Mouse (Mus musculus) bone marrow, adult 2 months (tissue): Measurements from ENCODE around the gene Smarca1. TPM values are rescaled to one million over a fixed set of nuclear protein-coding genes. Genes with fewer than 3 reads are reported as not detected.
A peak's percentile ranks its signal among the peaks of the same experiment; 100 is the strongest.

Source experiments
- H3K27ac ChIP-seq: fragments of 200-500 bp; 2 replicates; pipeline ENCODE4 v1.5.1; 2012; ENCODE audit warnings: low read depth, mild to moderate bottlenecking, control low read depth, inconsistent platforms, low read length; ENCODE audit not compliant: control insufficient read depth, poor library complexity, insufficient read depth
- H3K4me1 ChIP-seq: fragments of 200-500 bp; 2 replicates; pipeline ENCODE4 v1.6.1; 2011; ENCODE audit warnings: low read length; ENCODE audit not compliant: control insufficient read depth, insufficient read depth
- H3K4me3 ChIP-seq: fragments of 200-500 bp; replicated peaks from 2 replicates; pipeline ENCODE3; 2011; ENCODE audit warnings: mild to moderate bottlenecking, low read depth, low read length, control low read depth; ENCODE audit not compliant: control insufficient read depth
- CTCF ChIP-seq: fragments of 200-500 bp; IDR thresholded peaks from 2 replicates; pipeline ENCODE4 v1.5.1; 2011; ENCODE audit warnings: low read length, control low read depth; ENCODE audit not compliant: control insufficient read depth, insufficient read depth
- POLR2A ChIP-seq: fragments of 200-500 bp; IDR thresholded peaks from 2 replicates; pipeline ENCODE4 v1.6.1; 2011; ENCODE audit warnings: low read depth, mild to moderate bottlenecking, control low read depth, low read length, borderline replicate concordance; ENCODE audit not compliant: control insufficient read depth
- WGBS: fragments of 180-500 bp; shearing (Covaris S2); methylation state at CpG from one replicate; pipeline ENCODE4 v1.1.7; 2018; 5-methylcytosine and 5-hydroxymethylcytosine counted together
- polyA plus RNA-seq: library from polyadenylated mRNA; stranded (reverse); fragments of >200 nt; gene quantifications from 2 replicates; pipeline ENCODE4 v1.2.4, GENCODE M21; 2011; ENCODE audit warnings: low replicate concordance; ENCODE audit not compliant: missing spikeins, insufficient read depth, insufficient read length

Gene Smarca1
- polyA plus RNA-seq = 0.59 and 2.0 TPM in 2 replicates

GRCm38 (mm10) chrX:47892431-47893024 lies at the start of gene Smarca1:
Gene Smarca1 (minus strand): TSS chrX:47892974.
- H3K4me1 ChIP-seq = no peaks in the 10 kb centered on the region
- H3K4me3 ChIP-seq = peak within 1 kb of the TSS; percentile 22
- no peak for TF ChIP-seq POLR2A
- TF ChIP-seq CTCF = no peak
- H3K27ac ChIP-seq = no peak within 1 kb of the TSS
- WGBS = 14% methylated on average over 16 of the region's 17 CpGs

- H3K27ac ChIP-seq = no peak overlapping the region
- 73% methylated on average over 2 of the region's 2 CpGs for WGBS
- H3K4me3 ChIP-seq = no peak overlapping the region
- H3K4me1 ChIP-seq = no peaks in the 10 kb centered on the region
- TF ChIP-seq CTCF (no peak), POLR2A (no peak)
Measured at GRCm38 (mm10) chrX:47937740-47938139, 45.0 kb upstream of the Smarca1 start.

- H3K4me1 ChIP-seq = no peaks in the 10 kb centered on the region
- H3K4me3 ChIP-seq = no peak overlapping the region
- H3K27ac ChIP-seq = no peak overlapping the region
- TF ChIP-seq CTCF (no peak), POLR2A (no peak)
- whole genome bisulfite sequencing = 81% methylated on average over 5 of the region's 5 CpGs
Measured at GRCm38 (mm10) chrX:47936885-47937284, 44.1 kb upstream of the Smarca1 start.

DNA sequence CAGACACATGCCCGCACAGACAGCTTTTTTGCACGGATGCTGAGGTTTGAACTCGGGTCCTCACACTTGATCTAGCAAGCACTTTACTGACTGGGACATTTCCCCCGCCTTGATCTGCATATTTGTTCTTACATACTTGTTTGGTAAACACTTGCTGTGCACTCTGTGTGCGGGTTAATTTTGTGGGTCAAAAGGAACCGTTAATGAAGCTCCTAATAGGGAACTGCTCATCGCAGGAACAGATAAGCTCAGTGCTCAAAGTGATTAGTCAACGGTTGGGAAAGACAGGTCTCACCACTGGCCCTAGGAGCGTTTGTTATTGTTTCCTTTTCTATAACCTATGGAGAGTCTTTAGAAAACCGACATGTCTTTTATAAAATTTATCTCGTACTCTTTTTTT lies 41.6 kb upstream of the Smarca1 start:
- H3K4me1 ChIP-seq = no peaks in the 10 kb centered on the region
- WGBS = 73% methylated on average over 11 of the region's 11 CpGs
- no peak overlapping the region for H3K27ac ChIP-seq
- TF ChIP-seq CTCF (no peak), POLR2A (no peak)
- H3K4me3 ChIP-seq = no peak overlapping the region

- no peak overlapping the region for H3K4me3 ChIP-seq
- TF ChIP-seq CTCF (no peak), POLR2A (no peak)
Measured at GRCm38 (mm10) chrX:47930449-47930848, 37.7 kb upstream of the Smarca1 start.

DNA sequence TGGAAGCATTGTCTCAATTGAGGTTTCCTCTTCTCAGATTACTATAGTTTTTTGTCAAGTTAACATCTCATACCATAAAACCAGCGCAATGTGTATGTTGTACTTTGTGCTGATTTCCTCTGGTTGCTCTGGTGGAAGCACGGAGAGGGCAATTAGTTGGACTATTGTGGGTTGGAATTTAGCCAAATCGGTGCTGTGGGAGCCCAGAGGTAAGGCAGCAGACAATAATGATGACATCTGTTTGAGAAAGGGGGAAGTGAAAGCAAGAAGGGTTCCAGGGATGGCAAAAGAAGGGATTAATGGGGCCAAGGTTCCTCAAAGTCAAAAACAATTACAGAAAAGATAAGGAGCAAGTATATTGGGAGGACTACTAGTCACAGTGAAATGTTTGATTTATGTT lies 35.2 kb upstream of the Smarca1 start:
- no peak overlapping the region for H3K4me3 ChIP-seq
- H3K4me1 ChIP-seq = no peaks in the 10 kb centered on the region
- WGBS = 22% methylated on average over 3 of the region's 3 CpGs
- no peak overlapping the region for H3K27ac ChIP-seq
- TF ChIP-seq CTCF (no peak), POLR2A (no peak)

More at GRCm38 (mm10) chrX:47930449-47930848, 37.7 kb upstream of the Smarca1 start:
- H3K4me1 ChIP-seq = no peaks in the 10 kb centered on the region
- no peak overlapping the region for H3K27ac ChIP-seq
- WGBS = 69% methylated on average over 3 of the region's 3 CpGs

DNA sequence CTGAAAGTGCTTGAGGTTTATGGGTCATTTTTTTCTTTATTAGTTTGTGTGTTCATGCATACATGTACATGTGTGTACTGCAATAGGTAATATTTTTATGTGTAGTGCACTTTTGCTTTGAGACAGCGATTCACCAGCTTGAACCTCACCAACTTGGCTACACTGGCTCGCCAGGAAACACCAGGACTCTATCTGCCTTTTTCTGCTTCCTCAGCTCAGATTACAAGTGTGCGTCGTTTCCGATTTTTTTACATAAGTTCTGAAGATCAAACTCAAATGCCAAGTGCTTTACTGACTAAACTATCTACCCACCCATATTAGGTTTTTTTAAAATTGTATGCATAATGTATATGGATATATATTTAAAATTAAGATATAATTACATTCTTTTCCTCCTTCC lies 27.8 kb upstream of the Smarca1 start:
- WGBS = 49% methylated on average over 5 of the region's 5 CpGs
- Histone ChIP-seq H3K4me3 (no peak overlapping the region), H3K27ac (no peak overlapping the region), H3K4me1 (no peaks in the 10 kb centered on the region)
- TF ChIP-seq POLR2A (no peak), CTCF (no peak)

GRCm38 (mm10) chrX:47916831-47917230 lies 24.1 kb upstream of the Smarca1 start:
- TF ChIP-seq CTCF = no peak
- TF ChIP-seq POLR2A = no peak
- H3K4me1 ChIP-seq = no peaks in the 10 kb centered on the region; the same call in 1 of the 2 replicates
- H3K27ac ChIP-seq = no peak overlapping the region
- 47% methylated on average over 1 of the region's 1 CpGs for WGBS
- H3K4me3 ChIP-seq = no peak overlapping the region

DNA sequence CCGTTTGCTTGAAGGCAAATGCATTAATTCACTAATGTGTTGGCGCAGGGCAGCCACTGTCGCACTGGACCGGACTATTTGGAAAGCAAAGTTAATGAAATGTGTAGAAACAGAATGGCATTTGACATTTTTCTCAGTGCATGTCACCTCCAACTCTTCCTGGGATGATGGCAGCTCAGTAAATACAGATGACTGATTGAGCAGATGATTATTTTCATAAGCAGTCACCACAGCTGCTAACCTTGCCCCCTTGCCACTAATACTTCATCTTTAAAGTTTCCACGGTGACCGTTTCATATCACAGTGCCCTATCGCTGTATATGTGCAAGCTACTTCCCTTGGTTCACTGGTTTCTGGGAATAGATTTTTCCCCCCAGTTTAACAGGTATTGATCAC lies 20.8 kb upstream of the Smarca1 start:
- TF ChIP-seq POLR2A (no peak), CTCF (no peak)
- 17% methylated on average over 7 of the region's 7 CpGs for whole genome bisulfite sequencing
- H3K27ac ChIP-seq = no peak overlapping the region
- no peak overlapping the region for H3K4me3 ChIP-seq
- H3K4me1 ChIP-seq = no peaks in the 10 kb centered on the region; the same call in 1 of the 2 replicates

DNA sequence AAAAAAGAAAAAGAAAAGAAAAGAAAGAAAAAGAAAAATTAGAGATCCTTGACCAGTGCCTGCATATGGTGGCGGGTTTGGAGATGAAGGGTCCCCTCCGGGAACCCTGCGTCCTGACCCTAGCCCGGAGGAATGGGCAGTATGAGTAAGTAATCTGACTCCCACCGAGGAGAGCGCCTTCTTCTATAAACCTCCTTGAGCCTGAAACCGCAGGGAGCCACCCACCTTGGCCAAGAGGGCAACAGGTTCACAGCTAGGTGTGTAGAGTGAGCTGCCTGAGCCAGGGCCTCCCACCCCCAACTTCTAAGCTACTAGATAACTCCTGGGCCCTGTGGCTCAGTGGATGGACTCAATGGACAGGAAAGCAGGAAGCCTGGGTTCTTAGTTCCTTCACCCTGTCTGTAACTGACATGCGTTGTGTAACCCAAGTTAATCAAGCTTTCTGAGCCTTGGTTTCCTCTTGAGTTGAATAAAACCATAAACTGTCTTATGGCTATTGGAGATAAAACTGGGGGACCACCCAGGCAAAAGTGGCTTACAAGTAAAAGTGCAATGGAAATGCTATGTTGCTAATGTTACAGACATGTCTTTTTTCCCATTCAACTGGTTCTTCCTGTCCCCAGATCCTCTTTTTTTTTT lies 20.2 kb upstream of the Smarca1 start:
- no peak overlapping the region; the same call in 1 of the 2 replicates for H3K27ac ChIP-seq
- no peak for TF ChIP-seq POLR2A
- TF ChIP-seq CTCF = no peak
- 13% methylated on average over 8 of the region's 8 CpGs for WGBS

More for the DNA sequence above, 20.2 kb upstream of the Smarca1 start:
- Histone ChIP-seq H3K4me3 (peak overlapping the region; percentile 85), H3K4me1 (no peaks in the 10 kb centered on the region; the same call in 1 of the 2 replicates)
